Mouse (Mus musculus) adrenal gland (tissue): ENCODE data around the gene Abhd2.

Source experiments
- intact Hi-C: fragments of 180-260 bp; cut with DNase I; formaldehyde crosslinking; loops from one replicate; pipeline ENCODE4 v1.15.1; 2025

Gene Abhd2

DNA sequence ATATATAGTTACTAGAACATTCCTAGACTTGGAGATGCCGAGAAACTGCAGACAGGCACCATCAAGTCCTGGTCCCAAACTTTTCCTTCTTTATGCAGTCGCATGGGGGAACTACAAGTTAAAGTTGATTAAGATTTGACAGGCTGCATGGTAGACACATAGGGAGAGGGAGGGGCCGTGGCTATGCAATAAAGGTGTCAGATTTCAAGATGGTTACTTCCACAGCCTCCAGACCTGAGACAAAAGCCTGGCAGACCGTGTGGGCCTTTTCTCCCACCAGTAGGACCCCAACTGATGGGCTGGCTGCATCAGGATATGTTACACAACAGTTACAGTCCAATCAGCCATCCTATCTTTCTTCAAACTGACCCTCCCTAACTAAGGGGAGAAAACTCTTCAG lies 96.4 kb downstream of the Abhd2 start:
- intact Hi-C loops: no loop called here

DNA sequence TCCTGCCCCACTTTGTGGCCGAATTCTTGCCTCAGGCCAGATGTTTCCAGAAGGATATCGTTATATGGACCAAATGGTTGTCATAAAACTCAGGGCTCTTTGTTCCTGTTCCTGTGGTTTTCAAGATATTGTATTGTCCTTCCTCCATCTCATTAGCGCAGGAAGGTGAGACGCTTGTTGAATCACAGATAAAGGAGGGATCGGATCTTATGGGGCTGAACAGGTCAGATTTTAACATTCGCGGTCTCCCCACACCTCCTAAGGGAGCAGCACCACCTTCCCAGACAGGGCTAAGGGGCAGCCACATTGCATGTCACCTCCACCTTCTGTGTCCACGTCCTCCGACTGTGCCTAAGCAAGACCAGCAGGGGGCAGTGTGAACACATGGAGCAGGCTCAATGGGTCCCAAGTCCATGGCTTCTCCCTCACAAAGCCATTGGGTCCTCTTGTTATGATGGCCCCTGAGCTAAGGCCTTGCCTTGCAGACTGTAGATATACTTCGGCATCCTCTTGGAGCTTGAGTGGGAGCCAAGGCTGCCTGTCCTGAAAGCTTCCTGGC lies 98.4 kb downstream of the Abhd2 start:
- intact Hi-C loops: loop anchor here (5.0 to 10.0 kb wide), 2 partner anchors 101 to 173 kb away; no protein-coding TSS in a partner anchor

DNA sequence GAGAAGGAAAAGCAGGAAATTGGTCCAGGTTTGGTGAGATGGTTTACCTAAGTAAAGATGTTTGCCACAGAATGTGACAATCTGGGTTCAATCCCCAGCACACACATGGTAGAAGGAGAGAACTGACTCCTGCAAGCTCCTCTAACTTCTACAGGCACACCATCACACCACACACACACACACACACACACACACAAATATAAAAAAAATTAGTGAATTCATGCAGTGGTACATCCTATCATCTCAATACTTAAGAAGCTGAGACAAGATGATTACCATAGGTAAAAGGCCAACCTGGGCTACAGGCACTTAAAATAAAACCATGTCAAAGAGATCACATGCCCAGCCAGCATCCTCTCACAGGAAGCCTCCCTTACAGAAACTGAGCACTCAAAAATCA lies 101.0 kb downstream of the Abhd2 start:
- intact Hi-C loops: loop anchor here (5.0 to 10.0 kb wide), 2 partner anchors 98 to 171 kb away; no protein-coding TSS in a partner anchor

DNA sequence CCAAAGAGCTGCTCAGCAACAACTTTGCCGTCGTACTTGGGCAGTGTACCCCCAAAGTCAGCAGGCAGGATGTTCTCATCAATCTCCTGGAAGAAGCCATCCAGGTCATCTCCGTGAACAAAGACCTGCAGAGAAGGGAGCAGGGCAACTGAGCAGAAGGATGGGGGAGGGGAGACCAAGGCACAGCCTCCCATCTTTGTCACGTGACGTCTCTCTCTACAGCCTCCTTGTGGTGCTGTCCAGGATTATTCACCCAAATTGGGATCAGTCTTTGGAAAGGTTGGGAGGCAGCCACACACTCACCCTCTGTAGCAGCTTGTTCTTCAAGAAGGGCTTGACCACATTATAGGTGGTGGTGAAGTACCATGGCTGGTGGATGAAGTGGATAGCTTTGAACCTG lies 102.6 kb downstream of the Abhd2 start:
- intact Hi-C loops: loop anchor here (10.0 kb wide), 1 partner anchor 169 kb away; no protein-coding TSS in a partner anchor

DNA sequence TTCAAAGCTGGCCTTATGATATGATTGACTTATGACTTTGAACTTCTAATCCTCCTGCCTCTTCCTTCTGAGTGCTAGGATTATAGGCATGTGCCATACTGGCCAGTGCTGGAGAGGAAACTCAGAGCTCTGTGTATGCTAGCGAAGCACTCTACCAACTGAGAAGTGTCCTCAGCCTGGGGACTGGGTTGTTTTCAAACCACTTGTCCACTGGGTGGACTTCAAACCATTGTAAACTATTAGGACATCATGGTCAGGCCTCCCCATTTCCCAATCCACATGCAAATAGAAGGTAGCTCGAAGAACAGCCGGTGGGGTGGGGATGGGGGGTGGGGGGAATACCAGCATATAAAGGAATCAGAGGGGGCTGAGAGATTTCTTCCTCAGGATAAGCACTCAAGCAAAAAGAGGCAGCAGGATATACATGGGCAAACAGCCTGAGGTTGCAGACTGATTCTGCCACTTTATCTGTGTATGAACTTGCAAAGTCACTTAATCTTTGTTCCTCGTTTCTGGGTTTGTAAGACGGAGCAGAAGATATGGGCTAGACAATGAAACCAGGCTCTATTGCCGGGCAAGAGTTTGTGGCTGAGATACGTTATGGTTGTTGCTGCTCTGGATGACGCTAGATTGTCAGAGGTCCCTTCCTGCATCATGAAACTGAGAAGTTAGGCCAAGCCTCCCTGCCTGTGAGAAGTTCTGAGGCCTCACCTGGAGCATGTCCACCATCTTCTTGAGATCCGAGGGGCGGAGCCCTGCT lies 103.7 kb downstream of the Abhd2 start:
- intact Hi-C loops: loop anchor here (10.0 kb wide), 1 partner anchor 168 kb away; no protein-coding TSS in a partner anchor

DNA sequence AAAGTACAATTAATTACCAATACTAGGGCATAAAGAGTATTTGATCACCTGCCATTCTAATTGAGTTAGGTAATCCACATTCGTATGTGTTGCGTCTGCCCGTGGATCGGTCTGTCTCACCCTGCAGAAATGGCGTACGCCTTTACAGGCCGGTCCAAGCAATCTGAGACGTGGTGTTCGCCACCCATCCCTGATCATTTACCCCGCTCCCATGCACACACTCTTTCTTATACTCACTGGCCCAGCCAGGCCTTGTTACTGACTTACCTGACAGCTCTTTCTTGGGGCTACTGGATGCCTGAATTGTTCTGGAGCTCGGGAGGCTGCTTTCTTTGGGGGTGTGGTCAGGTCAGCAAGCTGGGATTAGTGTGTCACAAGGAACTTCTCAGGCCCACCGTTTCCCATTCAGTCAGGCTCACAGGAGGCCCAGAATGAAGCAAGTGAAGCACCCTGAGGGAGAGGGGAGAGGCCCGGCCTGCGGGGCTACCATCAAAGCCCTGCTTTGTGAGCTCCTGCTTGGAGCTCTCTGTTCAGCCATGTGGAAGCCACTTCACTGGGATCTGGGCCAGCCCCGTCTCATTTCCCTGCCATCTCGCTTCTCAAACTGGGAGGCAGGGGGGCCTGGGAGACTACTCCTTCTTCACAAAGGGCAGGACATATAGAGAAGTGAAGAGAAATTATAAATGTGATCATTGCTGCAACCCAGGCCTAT lies 113.6 kb downstream of the Abhd2 start, which contains the start of gene Rlbp1:
TSS of gene Rlbp1 (minus strand) at position 627 of the 712 bp plus-strand sequence.
- intact Hi-C loops: no loop called here

DNA sequence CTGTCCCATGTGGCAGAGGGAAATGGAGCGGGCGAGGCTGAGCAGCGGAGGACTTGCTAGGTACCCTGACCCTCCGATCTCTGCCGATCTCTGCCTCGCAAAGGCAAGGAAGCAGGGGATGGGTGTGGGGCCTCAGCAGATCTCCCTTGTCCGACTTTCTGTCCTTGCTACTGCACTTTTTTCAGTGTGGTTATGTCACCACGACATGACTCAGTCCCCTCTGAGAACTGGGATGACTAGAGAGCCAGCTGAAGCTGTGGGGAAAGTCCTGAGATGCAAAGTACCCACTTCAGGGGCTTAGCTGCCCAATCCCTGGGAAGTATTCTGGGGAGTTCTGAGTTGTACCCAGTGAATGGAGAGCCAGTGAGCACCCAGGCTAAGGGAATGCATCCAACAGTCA lies 114.1 kb downstream of the Abhd2 start:
- intact Hi-C loops: no loop called here

DNA sequence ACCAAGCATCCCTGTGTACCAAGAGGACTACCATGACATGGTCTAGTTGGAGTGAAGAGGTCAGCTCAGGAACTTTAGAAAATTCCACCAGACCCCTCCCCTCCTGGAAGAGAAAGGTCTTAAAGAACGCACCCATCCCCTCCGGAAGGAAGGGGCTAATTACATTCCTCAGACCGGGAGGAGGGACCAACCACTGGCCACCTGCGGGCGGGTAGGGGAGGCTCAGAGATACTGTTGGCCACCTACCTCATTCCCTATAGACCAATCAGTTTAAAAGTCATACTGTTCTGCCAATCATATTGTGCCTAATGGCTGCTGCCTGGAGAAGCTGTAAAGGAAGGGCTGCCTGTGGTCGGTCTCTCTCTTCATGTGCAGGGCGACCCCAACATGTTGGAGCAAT lies 115.0 kb downstream of the Abhd2 start:
- intact Hi-C loops: no loop called here

DNA sequence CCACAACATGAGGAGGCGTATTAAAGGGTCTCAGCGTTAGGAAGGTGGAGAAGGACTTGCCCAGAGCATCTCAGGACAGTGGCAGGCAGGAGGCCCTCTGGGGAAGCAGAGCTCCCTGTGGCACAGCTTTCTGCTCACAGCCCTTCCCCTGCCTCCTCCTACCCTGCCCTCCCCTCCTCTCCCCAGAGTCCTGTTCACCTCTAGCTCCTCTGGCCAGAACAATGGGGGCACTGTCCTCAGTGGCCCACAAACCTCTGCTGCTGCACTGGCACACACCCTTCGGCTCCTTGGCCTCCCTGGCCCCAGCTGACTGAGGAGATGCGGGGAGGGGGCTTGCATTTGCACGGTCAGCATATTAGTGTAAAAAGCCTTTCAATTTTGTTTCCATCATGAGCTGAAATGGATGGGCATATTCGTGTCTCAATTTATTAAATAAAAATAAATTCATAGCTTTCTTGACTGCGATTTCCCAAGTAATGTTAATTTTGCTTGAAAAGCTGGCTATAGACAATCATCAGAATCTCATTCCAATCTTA lies 115.7 kb downstream of the Abhd2 start:
- intact Hi-C loops: no loop called here

DNA sequence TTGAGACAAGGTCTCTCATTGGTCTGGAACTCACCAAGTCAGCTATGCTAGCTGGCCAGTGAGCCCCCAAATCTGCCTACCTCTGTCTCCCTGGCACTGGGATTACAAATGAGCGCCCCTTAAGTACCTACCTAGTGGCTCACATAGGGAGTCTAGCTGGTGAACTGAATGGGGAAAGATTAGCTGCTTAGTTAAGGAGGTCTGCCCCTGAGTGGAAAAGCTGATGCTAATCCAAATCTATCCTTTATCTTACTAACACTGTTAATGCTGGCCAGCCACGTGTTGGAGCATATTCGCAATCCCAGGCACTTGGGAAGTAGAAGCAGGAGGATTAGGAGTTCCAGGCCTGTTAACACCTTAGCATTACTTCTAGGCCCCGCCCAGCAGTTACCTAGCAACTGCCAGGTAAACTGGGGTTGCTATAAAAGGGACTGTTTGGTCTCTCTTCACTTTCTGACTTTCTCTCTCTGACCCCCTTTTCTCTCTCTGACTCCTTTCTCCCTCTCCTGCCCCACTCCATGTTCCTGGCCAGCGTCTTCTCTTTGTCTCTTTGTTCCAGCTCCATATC lies 117.2 kb downstream of the Abhd2 start:
- intact Hi-C loops: loop anchor here (5.0 kb wide), 1 partner anchor 77 kb away; the partner anchor contains the start of gene Polg

DNA sequence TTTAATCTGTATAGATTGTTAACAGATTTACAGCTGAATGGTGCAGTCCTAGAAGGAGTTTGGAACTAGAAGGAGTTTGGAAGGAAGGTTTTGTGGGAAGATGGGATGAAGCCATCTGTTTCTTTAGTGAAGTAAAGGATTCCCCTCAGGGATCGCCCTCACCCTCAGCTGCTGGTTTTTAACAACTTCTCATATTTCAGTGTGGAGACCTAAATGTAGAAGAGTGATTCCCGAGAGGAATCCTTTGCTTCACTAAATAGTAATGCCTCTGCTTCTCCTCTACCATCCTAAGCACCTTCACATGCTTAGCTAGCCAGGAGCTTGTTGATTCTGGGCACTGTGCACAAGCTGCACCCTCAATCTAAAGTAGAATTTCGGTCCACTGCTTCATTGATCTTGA lies 118.5 kb downstream of the Abhd2 start:
- intact Hi-C loops: loop anchor here (5.0 kb wide), 1 partner anchor 76 kb away; the partner anchor contains the start of gene Polg

DNA sequence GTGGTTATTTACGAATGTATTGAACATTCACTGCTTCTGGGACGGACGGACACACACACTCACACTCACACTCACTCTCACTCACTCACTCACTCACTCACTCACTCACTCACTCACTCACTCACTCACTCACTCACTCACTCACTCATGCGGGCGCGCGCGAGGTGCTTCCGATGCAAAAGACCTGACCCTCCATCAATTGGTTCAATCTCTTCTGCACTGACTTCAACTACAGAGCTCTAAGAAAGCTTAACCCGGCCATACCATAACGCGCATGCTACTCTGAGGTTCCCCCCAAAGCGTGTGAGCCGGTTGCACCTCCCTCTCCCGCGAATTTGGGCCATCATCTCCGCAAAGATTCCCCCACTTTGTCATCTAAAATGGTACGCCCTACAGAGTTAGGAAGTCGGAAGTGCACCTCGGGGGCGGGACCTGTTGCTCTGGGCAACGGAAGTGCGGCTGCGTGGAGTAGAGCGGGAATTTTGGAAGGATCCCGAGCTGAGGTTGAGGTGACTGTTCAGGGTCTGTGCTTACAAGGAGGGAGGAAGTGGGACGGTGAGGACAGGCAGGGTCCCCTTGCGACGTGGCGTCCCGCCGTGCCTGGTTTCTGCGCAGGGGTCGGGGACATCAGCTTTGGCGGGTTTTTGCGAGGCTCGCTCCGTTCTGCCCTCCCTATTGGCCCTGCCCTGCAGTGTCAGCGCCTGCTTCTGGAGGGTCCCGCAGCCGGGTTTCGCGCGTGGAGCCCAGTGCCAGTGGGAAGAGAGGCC lies 119.1 kb downstream of the Abhd2 start, which contains the start of gene Fanci:
TSS of gene Fanci (plus strand) at position 47 of the 767 bp plus-strand sequence.
- intact Hi-C loops: loop anchor here (5.0 kb wide), 1 partner anchor 75 kb away; the partner anchor contains the start of gene Polg

DNA sequence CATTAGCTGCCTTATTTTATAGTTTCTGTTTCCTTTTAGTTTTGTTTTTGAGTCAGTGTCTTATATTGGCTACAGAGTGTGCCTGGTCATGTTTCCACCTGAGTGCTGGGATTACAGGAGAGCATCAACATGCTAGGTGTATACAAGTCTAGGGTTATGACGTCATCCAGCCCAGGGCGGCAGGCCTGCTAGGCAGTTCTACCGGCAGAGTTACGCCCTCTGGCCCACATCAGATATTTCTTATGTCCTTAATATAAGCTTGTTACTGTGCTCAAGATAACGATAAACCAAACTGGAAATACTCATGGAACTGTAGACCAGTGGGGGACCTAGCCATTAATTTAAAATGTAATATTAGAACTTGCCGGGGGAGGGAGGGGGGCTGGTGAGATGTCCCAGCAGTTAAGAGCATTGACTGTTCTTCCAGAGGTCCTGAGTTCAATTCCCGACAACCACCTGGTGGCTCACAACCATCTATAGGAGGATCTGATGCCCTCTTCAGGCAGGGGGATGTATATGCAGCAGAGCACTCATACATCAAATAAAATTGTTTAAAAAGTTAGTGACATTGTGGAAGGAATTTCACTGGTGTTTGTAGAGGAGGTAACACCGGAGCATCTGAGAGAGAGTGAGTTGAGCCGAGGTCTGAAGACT lies 120.0 kb downstream of the Abhd2 start:
- intact Hi-C loops: loop anchor here (5.0 kb wide), 1 partner anchor 74 kb away; the partner anchor contains the start of gene Polg

DNA sequence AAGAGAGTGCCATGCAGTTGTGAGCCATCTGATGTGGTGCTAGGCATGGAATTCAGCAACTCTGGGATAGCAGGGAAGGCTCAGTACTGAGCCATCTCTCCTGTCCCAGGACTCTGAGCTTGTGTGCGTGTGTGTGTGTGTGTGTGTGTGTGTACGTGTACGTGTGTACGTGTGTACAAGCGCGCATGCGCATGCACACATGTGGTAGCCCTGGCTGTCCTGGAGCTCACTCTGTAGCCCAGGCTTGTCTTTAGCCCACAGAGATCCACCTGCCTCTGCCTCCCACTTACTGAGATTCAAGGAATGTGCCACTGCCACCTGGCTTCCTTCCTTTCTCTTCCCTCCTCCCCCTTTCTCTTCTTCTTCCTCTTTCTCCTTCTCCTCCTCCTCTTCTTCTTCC lies 120.9 kb downstream of the Abhd2 start:
- intact Hi-C loops: loop anchor here (5.0 kb wide), 1 partner anchor 73 kb away; the partner anchor contains the start of gene Polg

DNA sequence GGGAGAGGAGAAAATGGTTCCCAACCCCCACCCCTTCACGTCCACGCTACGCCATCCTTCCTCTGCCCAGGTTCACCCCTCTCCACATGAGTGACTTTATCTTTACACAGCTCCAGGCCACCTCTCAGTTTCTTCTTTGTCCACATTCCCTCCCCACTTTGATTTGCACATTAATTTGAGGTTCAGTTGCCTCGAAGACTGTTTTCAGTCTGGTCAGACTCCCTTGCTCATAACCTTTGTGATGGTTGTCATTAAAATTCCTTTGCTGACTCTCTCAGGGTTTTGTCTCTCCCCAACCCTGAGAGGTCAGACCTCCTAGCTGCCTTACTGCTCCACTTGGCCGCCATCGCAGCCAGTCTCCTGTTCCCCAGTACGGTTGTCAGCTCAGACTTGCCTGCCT lies 121.7 kb downstream of the Abhd2 start:
- intact Hi-C loops: loop anchor here (5.0 kb wide), 1 partner anchor 73 kb away; the partner anchor contains the start of gene Polg

DNA sequence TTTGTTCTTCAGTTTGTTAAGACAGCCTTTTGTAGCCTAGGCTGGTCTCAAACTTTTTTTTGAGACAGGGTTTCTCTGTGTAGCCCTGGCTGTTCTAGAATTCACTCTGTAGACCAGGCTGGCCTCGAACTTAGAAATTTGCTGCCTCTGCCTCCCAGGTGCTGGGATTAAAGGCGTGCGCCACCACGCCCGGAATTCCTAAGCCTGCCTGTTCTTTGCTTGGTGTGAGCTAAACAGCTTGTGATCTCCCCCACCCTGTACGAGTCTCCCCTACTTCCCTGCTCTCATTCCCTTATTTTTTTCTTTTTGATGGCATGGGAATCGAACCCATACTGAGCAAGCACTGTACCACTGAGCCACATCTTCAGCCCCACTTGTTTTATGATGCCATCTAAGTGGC lies 122.2 kb downstream of the Abhd2 start:
- intact Hi-C loops: no loop called here

DNA sequence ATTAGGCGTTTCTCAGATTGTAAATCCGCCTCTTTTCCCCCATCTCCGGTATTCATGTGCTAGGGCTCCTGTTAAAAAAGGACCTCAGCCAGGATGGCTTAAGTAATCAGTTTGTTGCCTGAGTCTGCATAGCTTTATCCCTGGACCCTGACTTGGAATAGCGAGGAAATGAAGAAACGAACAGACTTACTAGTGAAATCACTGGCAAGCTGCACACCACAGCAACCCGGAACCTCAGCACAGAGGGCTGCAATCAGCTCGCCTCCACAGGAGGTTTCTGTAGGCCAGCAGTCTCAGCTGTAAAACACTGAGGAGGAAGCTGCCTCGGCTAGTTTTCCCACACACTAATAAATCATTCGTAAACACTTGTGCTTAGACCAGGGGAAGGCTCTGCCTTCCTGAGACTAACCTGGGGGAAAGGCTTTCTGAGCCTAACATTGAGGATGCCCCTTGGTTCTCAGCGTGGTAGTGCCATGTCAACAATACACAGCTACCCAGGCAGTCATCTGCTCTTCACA lies 124.5 kb downstream of the Abhd2 start:
- intact Hi-C loops: no loop called here

DNA sequence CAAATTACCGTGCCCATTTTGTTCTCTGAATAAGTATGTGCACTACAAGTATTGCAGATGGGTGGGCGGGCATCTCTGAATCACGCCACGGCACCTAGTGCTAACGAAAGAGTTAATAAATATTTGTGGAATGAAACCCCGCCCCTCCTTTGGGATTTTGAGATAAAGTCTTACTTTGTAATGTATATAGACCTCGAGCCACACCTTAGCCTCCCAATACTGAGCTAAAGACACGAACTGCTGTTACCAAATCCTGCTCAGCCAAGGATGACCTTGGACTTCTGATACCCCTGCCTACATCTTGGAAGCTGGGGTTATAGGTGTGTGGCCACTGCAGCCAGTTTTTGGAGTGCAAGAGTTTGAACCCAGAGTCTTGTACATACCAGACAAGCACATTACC lies 125.4 kb downstream of the Abhd2 start:
- intact Hi-C loops: no loop called here

DNA sequence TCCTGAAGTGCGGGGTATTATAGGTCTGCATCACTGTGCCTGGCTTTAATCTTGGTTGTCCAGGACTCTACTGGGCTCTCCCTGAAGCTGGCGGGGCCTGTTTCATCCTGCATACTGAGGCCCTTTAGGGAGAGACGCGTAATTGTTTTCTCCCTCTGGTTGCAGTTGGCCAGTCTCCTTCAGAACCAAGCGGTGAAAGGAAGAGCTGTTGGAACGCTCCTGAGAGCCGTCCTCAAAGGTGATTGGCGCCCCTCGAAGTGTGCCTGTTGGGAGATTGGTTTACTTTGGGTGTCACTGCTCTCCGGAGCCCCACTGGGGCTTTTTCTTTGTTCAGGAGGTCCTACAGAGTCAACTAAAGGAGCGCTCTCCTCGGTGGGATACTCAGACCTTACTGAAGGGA lies 126.0 kb downstream of the Abhd2 start:
- intact Hi-C loops: no loop called here
